Mouse (Mus musculus): Measurements from ENCODE around the gene Ankle1. TPM values are rescaled to one million over a fixed set of nuclear protein-coding genes. Genes with fewer than 3 reads are reported as not detected.

Ankle1 gene
- polyA plus RNA-seq, 1 experiment from 2014 or later = 47.3 TPM

DNA sequence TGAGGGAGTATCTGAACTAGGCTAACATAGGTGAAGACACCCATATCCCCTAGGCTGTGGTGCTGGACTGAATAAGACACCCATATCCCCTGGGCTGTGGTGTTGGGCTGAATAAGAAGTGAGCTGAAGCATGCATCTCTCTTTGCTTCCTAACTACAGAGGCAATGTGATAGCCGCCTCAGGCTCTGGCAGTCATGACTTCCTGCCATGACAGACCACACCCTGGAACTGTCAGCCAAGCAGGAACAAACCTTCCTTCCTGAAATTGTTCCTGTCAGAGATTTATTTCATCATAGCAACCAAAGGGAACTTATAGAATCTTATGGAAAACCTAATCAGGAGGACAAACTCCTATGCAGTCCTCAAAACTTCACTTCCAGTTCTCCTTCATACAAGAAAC is 17.5 kb upstream of the Ankle1 start:
- Histone ChIP-seq H3K27me3 (ENCODE audit: poor library complexity, severe bottlenecking) (no peaks in the 10 kb centered on the region), H3K27ac (no peak overlapping the region), H3K9me3 (no peaks in the 10 kb centered on the region), H3K4me3 (no peak overlapping the region), H3K36me3 (replicated peaks) (no peaks in the 10 kb centered on the region), H3K4me1 (peaks cover 24% of the 10 kb centered on the region)
- no peak for DNase-seq (ENCODE audit: extremely low spot score, low spot score)
- 78% methylated on average over 1 of the region's 1 CpGs for WGBS

DNA sequence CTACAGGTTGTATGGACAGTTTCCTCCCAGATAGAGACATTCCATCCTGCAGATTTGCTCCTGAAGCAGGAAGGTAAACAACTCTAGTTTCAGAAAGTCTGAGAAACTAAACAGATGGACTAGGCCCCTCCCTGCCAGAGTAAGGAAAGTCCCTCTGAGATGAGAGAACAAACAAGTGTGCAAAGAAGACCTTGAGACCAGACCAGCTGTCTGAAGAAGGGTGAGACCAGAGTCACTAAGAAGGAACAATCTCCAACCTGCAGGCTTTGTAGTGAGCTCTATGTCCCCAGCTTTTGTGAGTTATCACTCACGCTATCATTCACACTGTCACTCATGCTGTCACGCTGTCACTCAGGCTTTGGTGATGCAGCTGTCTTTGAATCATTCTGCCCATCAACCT is 14.1 kb upstream of the Ankle1 start:
- WGBS = 86% methylated on average over 2 of the region's 2 CpGs
- H3K9me3 ChIP-seq = no peaks in the 10 kb centered on the region
- peaks cover 18% of the 10 kb centered on the region for H3K4me1 ChIP-seq
- H3K27me3 ChIP-seq (ENCODE audit: poor library complexity, severe bottlenecking) = no peaks in the 10 kb centered on the region
- DNase-seq (ENCODE audit: extremely low spot score, low spot score) = no peak
- no peaks in the 10 kb centered on the region for H3K36me3 ChIP-seq (replicated peaks)
- no peak overlapping the region for H3K4me3 ChIP-seq
- no peak overlapping the region for H3K27ac ChIP-seq

DNA sequence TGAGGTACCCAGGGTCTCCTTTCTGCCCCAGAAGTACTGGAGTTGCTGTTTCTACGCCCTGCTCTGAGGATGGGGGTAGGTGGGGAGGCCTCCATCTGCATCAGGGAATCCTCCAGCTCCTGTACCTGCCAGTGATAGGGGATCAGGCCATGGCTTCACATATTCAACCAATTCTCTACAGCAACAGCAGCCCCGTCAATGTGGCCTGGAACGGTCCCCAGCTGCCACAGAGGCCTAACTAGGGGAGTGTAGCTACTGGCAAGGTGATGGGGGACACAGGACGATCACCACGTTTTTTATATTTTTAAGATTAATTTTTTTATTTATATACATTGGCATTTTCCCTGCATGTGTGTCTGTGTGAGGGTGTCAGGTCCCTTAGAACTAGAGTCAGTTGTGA is 13.4 kb upstream of the Ankle1 start:
- Histone ChIP-seq H3K9me3 (no peaks in the 10 kb centered on the region), H3K36me3 (replicated peaks) (no peaks in the 10 kb centered on the region), H3K4me1 (peaks cover 22% of the 10 kb centered on the region), H3K27ac (no peak overlapping the region), H3K4me3 (no peak overlapping the region), H3K27me3 (ENCODE audit: poor library complexity, severe bottlenecking) (no peaks in the 10 kb centered on the region)
- DNase-seq (ENCODE audit: extremely low spot score, low spot score) = no peak
- WGBS = 77% methylated on average over 5 of the region's 5 CpGs

DNA sequence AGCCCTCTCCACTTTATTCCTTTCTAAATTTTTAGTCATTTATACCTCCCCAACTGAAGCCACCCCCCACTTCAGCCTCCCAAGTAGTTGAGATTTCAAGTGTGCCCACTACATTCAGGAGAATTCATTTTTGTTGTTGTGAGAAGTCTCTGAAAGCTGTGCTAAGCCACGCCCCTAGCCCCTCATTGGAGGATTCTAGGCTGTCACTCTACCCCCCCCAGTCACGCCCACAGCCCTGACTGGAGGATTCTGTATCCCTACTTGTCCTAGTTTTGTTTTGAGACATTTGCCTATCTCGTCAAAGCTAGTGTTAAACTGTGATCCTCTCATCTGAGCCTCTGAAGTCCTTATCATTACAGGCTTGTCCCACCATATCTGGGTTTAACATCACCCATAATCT is 12.9 kb upstream of the Ankle1 start:
- H3K4me3 ChIP-seq = peak overlapping the region; percentile 27
- 13% methylated on average over 3 of the region's 3 CpGs for WGBS
- H3K27me3 ChIP-seq (ENCODE audit: poor library complexity, severe bottlenecking) = no peaks in the 10 kb centered on the region
- 0 out of 2 replicates have a peak overlapping the region, but pooled peaks have one; percentile 20 for H3K27ac ChIP-seq
- H3K36me3 ChIP-seq (replicated peaks) = no peaks in the 10 kb centered on the region
- H3K9me3 ChIP-seq = no peaks in the 10 kb centered on the region
- H3K4me1 ChIP-seq = peaks cover 27% of the 10 kb centered on the region
- no peak for DNase-seq (ENCODE audit: extremely low spot score, low spot score)

DNA sequence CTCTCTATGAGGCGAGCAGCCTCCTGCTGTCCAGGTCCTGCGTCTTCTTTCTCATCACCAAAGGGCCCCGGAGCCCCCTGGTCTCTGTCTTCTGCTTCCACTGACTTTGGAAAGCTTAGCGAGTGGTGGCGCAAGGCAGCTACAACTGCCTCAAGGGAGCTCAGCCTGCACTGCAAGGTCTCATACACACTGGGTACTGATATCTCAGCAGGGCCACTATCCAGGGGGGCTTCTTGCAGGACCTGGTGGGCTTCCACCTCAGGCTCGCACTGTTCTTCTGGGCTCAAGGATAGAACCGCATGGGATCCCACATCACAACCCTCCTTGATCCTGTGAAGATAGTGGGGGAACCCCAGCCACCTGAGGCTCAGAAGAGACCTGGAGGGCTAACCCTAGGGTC is 11.3 kb upstream of the Ankle1 start:
- WGBS = 88% methylated on average over 7 of the region's 7 CpGs
- H3K4me1 ChIP-seq = peaks cover 27% of the 10 kb centered on the region
- H3K36me3 ChIP-seq (replicated peaks) = peaks cover 14% of the 10 kb centered on the region
- DNase-seq (ENCODE audit: extremely low spot score, low spot score) = no peak
- no peaks in the 10 kb centered on the region for H3K9me3 ChIP-seq
- H3K27ac ChIP-seq = peak overlapping the region; percentile 54; the same call in 1 of the 2 replicates
- H3K4me3 ChIP-seq = peak overlapping the region; percentile 15
- no peaks in the 10 kb centered on the region for H3K27me3 ChIP-seq (ENCODE audit: poor library complexity, severe bottlenecking)

DNA sequence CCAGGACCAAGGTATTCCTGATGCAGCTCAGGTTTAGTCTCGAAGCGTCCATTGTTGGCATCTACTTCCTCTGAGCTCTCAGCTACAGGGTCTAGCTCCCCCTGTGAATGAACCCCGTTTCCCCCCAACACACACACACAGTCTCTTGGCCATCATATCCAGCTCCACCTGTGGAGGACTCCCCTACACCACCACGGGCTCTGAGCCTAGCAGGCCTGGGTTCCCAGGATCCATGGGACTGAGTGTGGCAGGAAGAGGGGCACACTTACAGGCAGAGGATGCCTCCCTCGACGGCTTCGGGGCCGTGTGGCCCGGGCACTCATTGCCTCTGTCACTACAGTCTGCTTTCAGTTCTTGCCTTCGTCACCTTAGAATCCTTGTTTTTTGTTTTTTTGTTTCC is 10.7 kb upstream of the Ankle1 start:
- H3K4me1 ChIP-seq = peaks cover 27% of the 10 kb centered on the region
- no peak overlapping the region; the same call in 1 of the 2 replicates for H3K4me3 ChIP-seq

DNA sequence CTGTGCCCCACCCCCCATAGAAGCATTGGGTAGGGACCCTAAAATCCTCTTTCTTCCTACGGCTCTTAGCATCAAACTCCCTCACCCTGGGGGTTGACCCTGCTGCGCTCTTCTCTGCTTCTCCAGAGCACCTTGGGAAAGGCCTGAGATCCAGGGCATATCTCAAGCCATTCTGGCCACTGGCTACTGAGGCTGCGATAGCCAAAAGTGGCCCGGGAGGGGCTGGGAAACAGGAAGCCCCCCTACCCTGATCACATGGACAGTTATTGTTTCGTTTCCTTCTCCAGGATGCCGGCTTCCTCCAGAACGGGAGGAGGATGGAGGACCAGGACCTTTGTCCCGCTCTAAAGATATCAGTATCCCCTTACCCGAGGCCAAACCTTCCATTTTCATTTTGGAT is 10.2 kb upstream of the Ankle1 start, which contains the start of gene Ushbp1:
Gene Ushbp1, minus strand, starts transcription at position 174 of the 400 bp plus-strand sequence.
- no peaks in the 10 kb centered on the region for H3K9me3 ChIP-seq
- DNase-seq (ENCODE audit: extremely low spot score, low spot score) = no peak

More for the DNA sequence above, 10.7 kb upstream of the Ankle1 start:
- no peaks in the 10 kb centered on the region for H3K27me3 ChIP-seq (ENCODE audit: poor library complexity, severe bottlenecking)
- H3K27ac ChIP-seq = peak overlapping the region; percentile 54; the same call in 1 of the 2 replicates
- H3K36me3 ChIP-seq (replicated peaks) = peaks cover 20% of the 10 kb centered on the region
- WGBS = 89% methylated on average over 10 of the region's 10 CpGs
- DNase-seq (ENCODE audit: extremely low spot score, low spot score) = no peak
- no peaks in the 10 kb centered on the region for H3K9me3 ChIP-seq

DNA sequence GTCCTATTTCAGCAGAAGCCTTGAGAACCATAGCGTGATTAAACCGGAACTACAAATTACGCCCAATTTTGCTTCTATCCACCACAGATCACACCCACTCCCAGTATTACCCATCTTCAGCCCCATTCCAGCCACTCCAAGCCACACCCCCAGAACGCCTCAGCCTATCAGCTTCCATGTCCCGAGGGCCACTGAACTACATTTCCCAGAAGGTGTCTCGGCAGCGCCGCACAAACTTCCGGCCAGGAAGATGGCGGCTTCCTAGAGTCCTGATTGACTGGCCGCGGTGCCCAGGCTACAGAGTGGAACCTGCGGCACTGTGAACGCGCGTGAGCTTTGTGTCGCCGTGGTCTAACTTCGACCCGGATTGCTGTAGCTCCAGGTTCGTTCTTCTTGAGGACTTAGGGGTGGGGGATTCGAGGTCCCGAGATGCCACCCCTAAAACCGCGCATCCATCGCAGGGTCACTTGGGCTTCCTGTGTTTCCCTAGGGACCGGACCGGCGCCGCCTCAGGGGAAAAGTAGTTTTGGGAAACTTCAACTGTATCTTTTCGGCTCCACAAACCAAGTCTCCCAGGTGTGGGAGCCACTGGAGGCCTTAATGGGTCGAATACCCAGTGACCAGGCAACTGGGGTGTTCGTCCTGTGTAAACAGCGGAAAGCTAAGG is 9.0 kb upstream of the Ankle1 start, which contains the start of gene Babam1:
Gene Babam1, plus strand, starts transcription at position 223 of the 667 bp plus-strand sequence.
- peaks cover 27% of the 10 kb centered on the region for H3K4me1 ChIP-seq
- peak; percentile 93 for DNase-seq (ENCODE audit: extremely low spot score, low spot score)
- no peaks in the 10 kb centered on the region for H3K9me3 ChIP-seq
- peak within 1 kb of the TSS; percentile 79 for H3K4me3 ChIP-seq
- no peaks in the 10 kb centered on the region for H3K27me3 ChIP-seq (ENCODE audit: poor library complexity, severe bottlenecking)
- peak within 1 kb of the TSS; percentile 87 for H3K27ac ChIP-seq
- 1% methylated on average over 34 of the region's 34 CpGs for WGBS
- H3K36me3 ChIP-seq (replicated peaks) = peaks cover 33% of the 10 kb centered on the region

More for the DNA sequence above, 10.2 kb upstream of the Ankle1 start, which contains the start of gene Ushbp1:
- Histone ChIP-seq H3K27ac (peak within 1 kb of the TSS; percentile 87), H3K36me3 (replicated peaks) (peaks cover 25% of the 10 kb centered on the region), H3K4me3 (peak within 1 kb of the TSS; percentile 79), H3K4me1 (peaks cover 27% of the 10 kb centered on the region), H3K27me3 (ENCODE audit: poor library complexity, severe bottlenecking) (no peaks in the 10 kb centered on the region)
- WGBS = 84% methylated on average over 9 of the region's 9 CpGs

DNA sequence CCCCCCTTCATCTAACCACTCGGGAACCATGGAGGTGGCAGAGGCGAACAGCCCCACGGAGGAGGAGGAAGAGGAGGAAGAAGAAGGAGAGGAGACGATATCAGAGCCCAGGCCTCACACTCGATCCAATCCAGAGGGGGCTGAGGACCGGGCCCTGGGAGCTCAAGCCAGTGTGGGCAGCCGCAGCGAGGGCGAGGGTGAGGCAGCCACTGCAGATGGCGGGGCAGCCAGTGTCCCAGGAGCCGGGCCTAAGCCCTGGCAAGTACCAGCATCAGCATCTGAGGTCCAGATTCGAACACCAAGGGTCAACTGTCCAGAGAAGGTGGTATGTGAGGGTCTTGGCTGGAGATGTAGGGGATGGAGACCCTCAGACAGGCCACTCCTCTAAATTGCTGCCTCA is 8.1 kb upstream of the Ankle1 start:
- Histone ChIP-seq H3K27ac (no peak overlapping the region; the same call in 1 of the 2 replicates), H3K4me3 (peak overlapping the region; percentile 79), H3K27me3 (ENCODE audit: poor library complexity, severe bottlenecking) (no peaks in the 10 kb centered on the region), H3K9me3 (no peaks in the 10 kb centered on the region), H3K4me1 (peaks cover 23% of the 10 kb centered on the region), H3K36me3 (replicated peaks) (peaks cover 37% of the 10 kb centered on the region)
- WGBS = 84% methylated on average over 12 of the region's 12 CpGs
- no peak for DNase-seq (ENCODE audit: extremely low spot score, low spot score)

DNA sequence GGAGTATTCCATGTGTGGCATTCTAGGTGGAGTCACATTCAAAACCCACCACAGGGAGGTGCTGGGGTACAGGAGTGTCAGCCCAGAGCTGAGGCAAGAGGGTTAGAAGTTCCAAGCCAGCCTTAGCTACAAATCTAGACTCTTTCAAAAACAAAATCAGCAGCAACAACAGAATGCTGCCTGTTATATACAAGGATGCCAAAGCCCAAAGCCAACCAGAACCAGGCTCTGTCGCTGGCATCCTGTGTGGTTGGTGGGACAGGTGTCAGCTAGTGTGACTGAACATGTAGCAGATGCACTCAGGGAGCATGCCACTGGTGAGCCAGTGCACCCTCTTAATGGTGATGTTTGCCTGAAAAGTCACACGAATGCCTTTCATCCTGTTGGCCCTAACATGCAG is 5.0 kb upstream of the Ankle1 start:
- Histone ChIP-seq H3K27ac (no peak overlapping the region), H3K4me3 (no peak overlapping the region), H3K27me3 (ENCODE audit: poor library complexity, severe bottlenecking) (no peaks in the 10 kb centered on the region), H3K9me3 (no peaks in the 10 kb centered on the region), H3K36me3 (replicated peaks) (peaks cover 47% of the 10 kb centered on the region), H3K4me1 (peaks cover 25% of the 10 kb centered on the region)
- 95% methylated on average over 2 of the region's 2 CpGs for WGBS
- DNase-seq (ENCODE audit: extremely low spot score, low spot score) = no peak

DNA sequence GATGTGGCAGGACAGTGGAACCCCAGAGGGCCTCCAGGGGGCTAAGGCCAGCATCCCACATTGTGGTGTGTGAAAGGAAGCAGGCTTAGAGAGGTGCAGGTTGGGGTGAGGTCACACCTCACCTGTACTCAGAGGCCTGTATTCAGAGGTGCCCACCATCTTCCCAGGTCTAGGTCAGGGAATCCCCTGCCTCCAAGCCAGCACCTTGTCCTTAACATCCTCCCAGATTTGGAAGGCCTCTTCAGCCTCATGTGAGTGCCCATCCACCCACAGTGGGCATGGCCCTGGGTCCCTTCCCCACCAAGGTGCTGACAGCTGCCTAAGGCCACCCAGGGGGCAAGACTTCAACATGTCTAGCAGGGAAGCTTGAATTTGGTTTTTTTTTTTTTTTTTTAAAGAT is 4.4 kb upstream of the Ankle1 start:
- Histone ChIP-seq H3K4me1 (peaks cover 26% of the 10 kb centered on the region), H3K9me3 (no peaks in the 10 kb centered on the region), H3K27ac (no peak overlapping the region), H3K4me3 (no peak overlapping the region), H3K36me3 (replicated peaks) (peaks cover 47% of the 10 kb centered on the region), H3K27me3 (ENCODE audit: poor library complexity, severe bottlenecking) (no peaks in the 10 kb centered on the region)
- no peak for DNase-seq (ENCODE audit: extremely low spot score, low spot score)

DNA sequence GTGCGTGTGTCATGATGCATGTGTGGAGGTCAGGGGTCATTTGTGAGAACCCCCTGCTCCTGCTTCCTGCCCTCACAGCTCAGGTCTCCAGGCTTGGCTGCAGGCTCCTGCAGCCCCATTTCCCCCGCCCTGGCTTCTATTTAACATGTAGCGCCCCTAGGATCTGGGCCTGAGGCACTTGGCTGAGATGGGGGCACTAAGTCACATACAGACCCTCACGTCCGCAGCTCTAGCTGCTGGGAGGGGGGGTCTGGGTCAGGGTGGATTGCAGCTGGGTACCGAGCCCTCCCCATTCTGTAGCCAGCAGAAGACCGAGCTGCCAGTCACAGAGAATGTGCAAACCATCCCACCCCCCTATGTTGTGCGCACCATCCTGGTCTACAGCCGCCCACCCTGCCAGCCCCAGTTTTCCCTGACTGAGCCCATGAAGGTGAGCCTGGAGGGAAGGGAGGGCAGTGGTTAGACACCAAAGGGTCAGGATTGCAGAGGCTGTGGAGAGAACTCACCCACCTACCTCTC is 3.3 kb upstream of the Ankle1 start:
- Histone ChIP-seq H3K36me3 (replicated peaks) (peaks cover 52% of the 10 kb centered on the region), H3K27me3 (ENCODE audit: poor library complexity, severe bottlenecking) (no peaks in the 10 kb centered on the region), H3K4me1 (peaks cover 31% of the 10 kb centered on the region), H3K9me3 (no peaks in the 10 kb centered on the region), H3K4me3 (no peak overlapping the region), H3K27ac (no peak overlapping the region)
- 90% methylated on average over 9 of the region's 9 CpGs for WGBS
- DNase-seq (ENCODE audit: extremely low spot score, low spot score) = no peak

DNA sequence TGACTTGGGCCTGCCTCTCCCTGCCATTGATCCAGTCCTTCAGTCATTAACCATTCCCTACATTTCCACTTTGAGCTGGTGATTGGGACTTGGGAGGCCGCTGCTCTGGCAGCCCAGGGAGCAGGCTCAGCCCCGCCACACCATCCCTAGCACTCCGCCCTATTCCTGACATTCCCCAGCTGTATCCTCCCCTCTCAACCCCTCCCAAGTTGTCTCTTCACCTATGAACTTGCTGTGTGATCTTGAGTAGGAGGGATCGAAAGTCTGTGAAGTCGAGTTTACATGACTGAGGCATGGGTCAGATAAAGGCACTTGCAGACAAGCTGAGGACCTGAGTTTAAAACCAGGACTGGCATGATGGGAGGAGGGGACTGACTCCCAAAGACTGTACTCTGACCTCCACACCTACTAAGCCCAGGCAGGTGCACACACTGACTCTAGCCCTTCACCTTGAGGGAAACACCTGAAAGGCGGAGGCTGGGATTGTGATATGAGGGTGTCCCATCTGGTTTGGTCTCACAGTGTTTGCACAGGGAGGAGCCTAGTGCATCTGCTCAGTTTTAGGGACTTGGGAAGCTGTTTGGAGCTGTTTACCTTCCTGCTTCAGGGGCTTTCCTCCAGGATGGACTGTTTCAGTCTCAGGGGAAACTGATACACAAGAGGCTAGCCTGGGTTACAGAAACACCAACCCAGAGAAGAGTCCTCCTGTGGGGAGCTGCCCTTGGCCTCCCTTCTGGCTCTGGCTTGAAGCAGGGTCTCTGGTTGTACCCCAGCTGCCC is 2.5 kb upstream of the Ankle1 start:
- WGBS = 87% methylated on average over 6 of the region's 6 CpGs
- Histone ChIP-seq H3K4me3 (no peak overlapping the region), H3K27ac (no peak overlapping the region), H3K4me1 (peaks cover 30% of the 10 kb centered on the region), H3K36me3 (replicated peaks) (peaks cover 57% of the 10 kb centered on the region), H3K9me3 (no peaks in the 10 kb centered on the region), H3K27me3 (ENCODE audit: poor library complexity, severe bottlenecking) (no peaks in the 10 kb centered on the region)
- DNase-seq (ENCODE audit: extremely low spot score, low spot score) = peak; percentile 14

Measured in forebrain, embryonic 10.5 days (tissue).